9 mouse cellular contexts compared by ENCODE assay signal in the genomic region with DNA sequence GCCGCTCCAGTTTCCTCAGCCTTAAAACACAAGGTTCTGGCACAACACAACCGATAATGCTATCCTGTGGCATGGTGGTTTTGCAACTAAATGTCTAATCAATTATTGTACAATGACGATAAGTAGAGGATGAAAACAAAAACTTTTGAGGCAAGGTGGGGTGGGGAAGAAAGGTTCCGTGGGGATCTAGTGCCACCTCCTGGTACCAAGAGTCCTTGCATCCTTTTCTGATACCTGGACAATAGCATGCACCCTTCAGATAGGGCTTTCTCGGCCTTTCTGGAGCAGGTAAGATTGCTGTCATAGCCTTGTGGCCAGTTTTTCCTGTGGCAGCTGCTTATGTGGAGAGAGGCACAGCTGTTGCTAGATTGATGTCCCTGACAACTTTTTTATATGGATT. TPM values are rescaled to one million over a fixed set of nuclear protein-coding genes. Genes with fewer than 3 reads are reported as not detected.
A peak's percentile ranks its signal among the peaks of the same experiment; 100 is the strongest.
DNase-seq lines count a peak whose midpoint lies in the region; ATAC-seq and TF ChIP-seq lines count a peak whose summit lies in the region.
"Had no signal": no experiment of that assay in that cellular context is flagged by ENCODE, and none has a peak within 500 bp of the region (broad histone marks: within the 10 kb centered on the region; RNA-seq: fewer than 3 reads in every experiment).

No protein-coding gene starts in this region.

- no peaks in the 10 kb centered on the region for H3K9me3 ChIP-seq in intestine, embryonic 16.5 days (ENCODE audit: control insufficient read depth, low read length)
- H3K9me3 ChIP-seq in lung, embryonic 16.5 days (ENCODE audit: control insufficient read depth, low read length): no peaks in the 10 kb centered on the region
- H3K9me3 ChIP-seq: megakaryocyte, embryonic 14.5 days had no signal

- peak in 1 of 2 experiments; percentile 24 for DNase-seq in left cerebral cortex, adult 2 months (ENCODE audit: extremely low spot score in 1 of 2, low spot score in 2 of 2)
- no peak for DNase-seq in left cerebral cortex, adult 11 months (ENCODE audit: low spot score)
- peak; percentile 34 for DNase-seq in MEL-GATA-1-ER (ENCODE audit: extremely low read depth, low read depth)
- DNase-seq in brain, adult 2 months (ENCODE audit: low read depth, low spot score): peak; percentile 41
- peak; percentile 4 for DNase-seq in telencephalon, adult 2 months (ENCODE audit: low read depth, low spot score)

- H3K36me3 ChIP-seq in intestine, embryonic 16.5 days (ENCODE audit: control insufficient read depth, insufficient read depth, low read length): no peaks in the 10 kb centered on the region
- no peaks in the 10 kb centered on the region for H3K36me3 ChIP-seq in lung, embryonic 16.5 days (ENCODE audit: control insufficient read depth, insufficient read depth, low read length)

- 0 out of 2 replicates have a peak, but pooled peaks have one; percentile 52 for ATAC-seq in intestine, embryonic 16.5 days
- 0 out of 2 replicates have a peak, but pooled peaks have one; percentile 52 for ATAC-seq in lung, embryonic 16.5 days (ENCODE audit: low read depth)

- no peak overlapping the region for H3K4me2 ChIP-seq in intestine, embryonic 16.5 days (ENCODE audit: low read depth, low read length)
- H3K4me2 ChIP-seq in lung, embryonic 16.5 days (ENCODE audit: low read depth, low read length): no peak overlapping the region

- no peaks in the 10 kb centered on the region for H3K27me3 ChIP-seq in intestine, embryonic 16.5 days (replicated peaks; ENCODE audit: control insufficient read depth, insufficient read depth, low read length)
- H3K27me3 ChIP-seq in lung, embryonic 16.5 days (ENCODE audit: control insufficient read depth, insufficient read depth, low read depth, low read length): no peaks in the 10 kb centered on the region
- H3K27me3 ChIP-seq: megakaryocyte, embryonic 14.5 days had no signal

- no peak overlapping the region for H3K4me3 ChIP-seq in left cerebral cortex, adult 2 months
- H3K4me3 ChIP-seq in intestine, embryonic 16.5 days (ENCODE audit: low read length): no peak overlapping the region
- no peak overlapping the region for H3K4me3 ChIP-seq in lung, embryonic 16.5 days (ENCODE audit: low read length)
- H3K4me3 ChIP-seq: megakaryocyte, embryonic 14.5 days had no signal

- no peak overlapping the region for H3K9ac ChIP-seq in intestine, embryonic 16.5 days (ENCODE audit: low read depth, low read length)
- no peak overlapping the region for H3K9ac ChIP-seq in lung, embryonic 16.5 days (ENCODE audit: low read length)

- no peak overlapping the region for H3K27ac ChIP-seq in left cerebral cortex, adult 2 months
- H3K27ac ChIP-seq in intestine, embryonic 16.5 days (ENCODE audit: low read length): no peak overlapping the region
- H3K27ac ChIP-seq in lung, embryonic 16.5 days (ENCODE audit: low read length): no peak overlapping the region

- WGBS in intestine, embryonic 16.5 days: 31% methylated on average over 5 of the region's 5 CpGs
- WGBS in lung, embryonic 16.5 days: 27% methylated on average over 5 of the region's 5 CpGs

- intact Hi-C loops in left cerebral cortex, adult 2 months (cut with DNase I): loop anchor here (1.0 to 5.0 kb wide), 5 partner anchors 45 to 295 kb away; no protein-coding TSS in a partner anchor

- peak; percentile 77 for TF ChIP-seq CTCF in left cerebral cortex, adult 2 months (IDR thresholded peaks at IDR 0.05)

- no peaks in the 10 kb centered on the region for H3K4me1 ChIP-seq in intestine, embryonic 16.5 days (ENCODE audit: control insufficient read depth, insufficient read depth, low read length)
- no peaks in the 10 kb centered on the region for H3K4me1 ChIP-seq in lung, embryonic 16.5 days (replicated peaks; ENCODE audit: control insufficient read depth, insufficient read depth, low read length)
- H3K4me1 ChIP-seq: megakaryocyte, embryonic 14.5 days had no signal

RNA-seq across cellular contexts. Expression of a gene that starts 13.5 kb away (rescaled TPM):
- total RNA-seq in left cerebral cortex, adult 2 months (2021): not detected
- not detected in 2 replicates for polyA plus RNA-seq in intestine, embryonic 16.5 days (2015; fragmentation: Nextera tagmentation; extraction: Ambion mirVana)
- 0.10 TPM in 1 of 2 replicates, not detected in the other for polyA plus RNA-seq in lung, embryonic 16.5 days (2015; fragmentation: Nextera tagmentation; extraction: Ambion mirVana)
- polyA plus RNA-seq: frontal cortex, adult 2 months had no signal

RNA-seq across cellular contexts. Expression of a gene that starts 35.1 kb away (rescaled TPM):
- total RNA-seq in left cerebral cortex, adult 2 months (2021): 1 to 10 TPM; 2.5 to 2.6 TPM
- polyA plus RNA-seq in intestine, embryonic 16.5 days (2015; fragmentation: Nextera tagmentation; extraction: Ambion mirVana): 1.3 TPM in 2 replicates
- 4.8 and 4.9 TPM in 2 replicates for polyA plus RNA-seq in lung, embryonic 16.5 days (2015; fragmentation: Nextera tagmentation; extraction: Ambion mirVana)
